Mouse (Mus musculus) adrenal gland, postnatal 10 days (tissue): ENCODE results near the gene Arl3. TPM values are rescaled to one million over a fixed set of nuclear protein-coding genes. Genes with fewer than 3 reads are reported as not detected.
"Not testable (repeated sequence)": the region's sequence is repeated elsewhere in the genome, so short reads cannot be mapped to it uniquely, and the experiment has no call there.

Experiments used
- DNase-seq: peaks from one replicate; pipeline ENCODE4 v3.0.0; 2021; ENCODE audit warnings: mixed read lengths
- total RNA-seq, 2 experiments: library from RNA; stranded (reverse); gene quantifications; 2 replicates each; pipeline ENCODE4 v1.2.3; 2021

Arl3 gene
- total RNA-seq, 2 experiments from 2014 or later, result 41.7 to 43.0 TPM

- no peak for DNase-seq
Observed at GRCm38 (mm10) chr19:46591575-46591974, 18.6 kb upstream of the Arl3 start.

GRCm38 (mm10) chr19:46587823-46588508, 15.0 kb upstream of the Arl3 start:
- peak; percentile 94 for DNase-seq

GRCm38 (mm10) chr19:46575196-46575595, 2.2 kb upstream of the Arl3 start:
- DNase-seq, result no peak

- DNase-seq, result no peak
Observed at GRCm38 (mm10) chr19:46573990-46574389, 992 bp upstream of the Arl3 start.

GRCm38 (mm10) chr19:46572548-46572947, 450 bp downstream of the Arl3 start:
- no peak for DNase-seq

GRCm38 (mm10) chr19:46571878-46572244, 1.1 kb downstream of the Arl3 start:
- no peak for DNase-seq

GRCm38 (mm10) chr19:46571211-46571877, 1.7 kb downstream of the Arl3 start:
- not testable (repeated sequence) for DNase-seq

GRCm38 (mm10) chr19:46564043-46564462, 8.9 kb downstream of the Arl3 start:
- no peak for DNase-seq

GRCm38 (mm10) chr19:46563603-46564002, 9.4 kb downstream of the Arl3 start:
- DNase-seq, result no peak

GRCm38 (mm10) chr19:46562581-46563515, 10.2 kb downstream of the Arl3 start:
- DNase-seq, result no peak

GRCm38 (mm10) chr19:46562132-46562531, 10.9 kb downstream of the Arl3 start:
- DNase-seq, result peak; percentile 74

- DNase-seq, result no peak
Observed at GRCm38 (mm10) chr19:46558631-46559030, 14.4 kb downstream of the Arl3 start.

- no peak for DNase-seq
Observed at GRCm38 (mm10) chr19:46558009-46558408, 15.0 kb downstream of the Arl3 start.

- peak; percentile 58 for DNase-seq
Observed at GRCm38 (mm10) chr19:46553541-46553955, 19.4 kb downstream of the Arl3 start.

GRCm38 (mm10) chr19:46552496-46552895, 20.5 kb downstream of the Arl3 start:
- no peak for DNase-seq

GRCm38 (mm10) chr19:46550385-46550784, 22.6 kb downstream of the Arl3 start:
- DNase-seq, result no peak

- no peak for DNase-seq
Observed at GRCm38 (mm10) chr19:46548110-46548509, 24.9 kb downstream of the Arl3 start.

- DNase-seq, result no peak
Observed at GRCm38 (mm10) chr19:46547565-46547964, 25.4 kb downstream of the Arl3 start.

GRCm38 (mm10) chr19:46542750-46543149, 30.2 kb downstream of the Arl3 start:
- no peak for DNase-seq

GRCm38 (mm10) chr19:46538213-46538612, 34.8 kb downstream of the Arl3 start:
- DNase-seq, result no peak

- DNase-seq, result no peak
Observed at GRCm38 (mm10) chr19:46537357-46537756, 35.6 kb downstream of the Arl3 start.

GRCm38 (mm10) chr19:46534542-46535098, 38.4 kb downstream of the Arl3 start:
- no peak for DNase-seq
